Mouse (Mus musculus): ENCODE measurements around the gene Gm3500. TPM values are rescaled to one million over a fixed set of nuclear protein-coding genes. Genes with fewer than 3 reads are reported as not detected.
"Not testable (repeated sequence)": the region's sequence is repeated elsewhere in the genome, so short reads cannot be mapped to it uniquely, and the experiment has no call there.

The Gm3500 gene
- 0.70 and 2.9 TPM in 2 replicates for polyA plus RNA-seq (2014; fragmentation: Nextera tagmentation; extraction: Ambion mirVana)

DNA sequence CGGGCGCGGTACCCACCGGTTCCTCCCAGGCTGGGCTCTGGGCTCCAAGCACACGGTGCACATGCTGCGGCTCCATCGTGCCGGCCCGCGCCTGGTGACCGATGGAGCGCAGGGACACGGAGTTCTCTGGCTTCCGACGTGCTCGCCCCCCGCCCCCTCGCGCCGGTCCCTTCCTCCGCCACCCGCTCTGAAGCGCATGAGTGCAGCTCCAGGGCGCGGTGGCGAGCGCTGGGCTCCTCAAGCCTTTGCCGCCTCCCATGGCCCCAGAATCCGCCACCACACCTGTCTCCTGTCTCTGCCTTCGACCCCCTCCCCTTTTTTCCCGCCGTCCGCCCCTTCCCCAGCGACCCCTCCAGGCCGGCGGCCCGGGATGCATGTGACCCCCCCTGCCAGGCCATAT, at the start of gene Gm3500:
Gene Gm3500 (minus strand): TSS at position 101 of the 400 bp plus-strand sequence.
- ATAC-seq (ENCODE audit: low FRiP score, low TSS enrichment); H3K4me3 ChIP-seq (replicated peaks; ENCODE audit: low read depth, low read length): not testable (repeated sequence)

DNA sequence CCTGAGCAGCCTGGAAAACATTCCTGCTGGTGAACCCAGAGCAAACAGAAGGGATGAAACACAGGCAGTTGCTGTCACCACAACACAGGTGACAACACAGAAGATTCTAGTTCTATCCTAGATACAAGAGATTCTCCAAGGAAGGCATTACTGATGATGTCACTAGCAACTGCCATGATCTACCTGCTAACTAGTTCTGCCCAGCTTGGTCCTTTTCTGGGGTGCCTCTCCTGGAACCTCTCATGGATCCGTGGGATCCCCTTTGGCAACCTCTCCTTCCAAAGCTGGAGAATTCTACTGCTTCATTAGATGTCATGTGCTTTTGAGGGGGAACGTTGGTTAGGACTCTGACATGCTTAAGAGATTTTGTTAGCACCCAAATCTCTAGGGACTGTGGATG, 54.0 kb downstream of the Gm3500 start, which contains the start of gene Gm3542:
Gene Gm3542 (minus strand): TSS at position 101 of the 400 bp plus-strand sequence.
- H3K27me3 ChIP-seq (ENCODE audit: control insufficient read depth, insufficient read depth, low read length); DNase-seq; H3K4me2 ChIP-seq (ENCODE audit: low read length); H3K4me3 ChIP-seq (replicated peaks; ENCODE audit: low read depth, low read length); H3K27ac ChIP-seq (replicated peaks; ENCODE audit: low read depth, low read length); H3K9ac ChIP-seq (replicated peaks; ENCODE audit: low read length); H3K4me1 ChIP-seq (ENCODE audit: control insufficient read depth, insufficient read depth, low read length); H3K9me3 ChIP-seq (ENCODE audit: control insufficient read depth, low read length); ATAC-seq (ENCODE audit: low FRiP score, low TSS enrichment); H3K36me3 ChIP-seq (ENCODE audit: control insufficient read depth, insufficient read depth, low read length): not testable (repeated sequence)
- WGBS: no CpG with 5 or more reads among the region's 2 CpGs

More for the DNA sequence above, at the start of gene Gm3500:
- not testable (repeated sequence) for H3K27ac ChIP-seq (replicated peaks; ENCODE audit: low read depth, low read length); DNase-seq; H3K4me2 ChIP-seq (ENCODE audit: low read length); H3K9ac ChIP-seq (replicated peaks; ENCODE audit: low read length); H3K36me3 ChIP-seq (ENCODE audit: control insufficient read depth, insufficient read depth, low read length); H3K27me3 ChIP-seq (ENCODE audit: control insufficient read depth, insufficient read depth, low read length); H3K9me3 ChIP-seq (ENCODE audit: control insufficient read depth, low read length); H3K4me1 ChIP-seq (ENCODE audit: control insufficient read depth, insufficient read depth, low read length)
- WGBS: no CpG with 5 or more reads among the region's 37 CpGs

Other genes with a start within 250 kb of the Gm3500 start
- gene Gm3317, start 224.5 kb downstream of the Gm3500 start, polyA plus RNA-seq (2014; fragmentation: Nextera tagmentation; extraction: Ambion mirVana): not detected in 2 replicates
- not detected in 2 replicates for gene Gm8271, start 203.3 kb downstream of the Gm3500 start, polyA plus RNA-seq (2014; fragmentation: Nextera tagmentation; extraction: Ambion mirVana)
- gene Gm3526, start 128.5 kb downstream of the Gm3500 start, polyA plus RNA-seq (2014; fragmentation: Nextera tagmentation; extraction: Ambion mirVana): 0.26 TPM in 1 of 2 replicates, not detected in the other
- gene Gm3542, start 54.1 kb downstream of the Gm3500 start, polyA plus RNA-seq (2014; fragmentation: Nextera tagmentation; extraction: Ambion mirVana): not detected in 2 replicates
- gene Gm3194, start 66.4 kb upstream of the Gm3500 start, polyA plus RNA-seq (2014; fragmentation: Nextera tagmentation; extraction: Ambion mirVana): 1.2 and 3.7 TPM in 2 replicates
- gene Gm8246, start 88.8 kb upstream of the Gm3500 start, polyA plus RNA-seq (2014; fragmentation: Nextera tagmentation; extraction: Ambion mirVana): not detected in 2 replicates
- not detected in 2 replicates for gene Gm3187, start 95.2 kb upstream of the Gm3500 start, polyA plus RNA-seq (2014; fragmentation: Nextera tagmentation; extraction: Ambion mirVana)
- gene Gm3488, start 112.6 kb upstream of the Gm3500 start, polyA plus RNA-seq (2014; fragmentation: Nextera tagmentation; extraction: Ambion mirVana): 15.3 and 21.8 TPM in 2 replicates
- gene Gm3532, start 149.4 kb upstream of the Gm3500 start, polyA plus RNA-seq (2014; fragmentation: Nextera tagmentation; extraction: Ambion mirVana): not detected in 2 replicates
- gene Gm8265, start 244.0 kb upstream of the Gm3500 start, polyA plus RNA-seq (2014; fragmentation: Nextera tagmentation; extraction: Ambion mirVana): not detected in 2 replicates